Mouse (Mus musculus) brain, embryonic 14.5 days (tissue): ENCODE measurements around the gene Cdkn1b. TPM values are rescaled to one million over a fixed set of nuclear protein-coding genes. Genes with fewer than 3 reads are reported as not detected.
A peak's percentile ranks its signal among the peaks of the same experiment; 100 is the strongest.

ENCODE experiments used
- DNase-seq: peaks from one replicate; pipeline ENCODE4 v3.0.0-alpha.2; 2011; ENCODE audit warnings: low read depth
- CTCF ChIP-seq: fragments of 200-500 bp; IDR thresholded peaks from 2 replicates; pipeline ENCODE4 v1.5.1; 2012; ENCODE audit warnings: inconsistent platforms, mild to moderate bottlenecking, moderate library complexity, borderline replicate concordance; ENCODE audit not compliant: insufficient read depth, insufficient read length; ENCODE audit errors: extremely low read depth
- POLR2A ChIP-seq: fragments of 200-500 bp; IDR thresholded peaks from 2 replicates; pipeline ENCODE4 v1.6.1; 2012; ENCODE audit warnings: mild to moderate bottlenecking, inconsistent platforms, borderline replicate concordance; ENCODE audit not compliant: poor library complexity, insufficient read depth, insufficient read length, severe bottlenecking; ENCODE audit errors: extremely low read depth
- polyA plus RNA-seq: library from polyadenylated mRNA; depleted of rRNA; stranded (reverse); fragments of >200 nt; gene quantifications from 2 replicates; pipeline ENCODE4 v1.2.3, GENCODE M21; 2012

Cdkn1b gene
- polyA plus RNA-seq, 1 experiment: 45.8 TPM

GRCm38 (mm10) chr6:134916641-134917040, 3.6 kb upstream of the Cdkn1b start:
- peak; percentile 24 for DNase-seq

GRCm38 (mm10) chr6:134917087-134917486, 3.1 kb upstream of the Cdkn1b start:
- DNase-seq: peak; percentile 90
- TF ChIP-seq POLR2A (no peak), CTCF (no peak)

More at GRCm38 (mm10) chr6:134916641-134917040, 3.6 kb upstream of the Cdkn1b start:
- TF ChIP-seq CTCF (no peak), POLR2A (no peak)

GRCm38 (mm10) chr6:134918769-134919168, 1.4 kb upstream of the Cdkn1b start:
- no peak for TF ChIP-seq CTCF
- no peak for TF ChIP-seq POLR2A
- DNase-seq: no peak

GRCm38 (mm10) chr6:134919511-134920189, 551 bp upstream of the Cdkn1b start:
- DNase-seq: peak; percentile 44
- TF ChIP-seq POLR2A: no peak
- TF ChIP-seq CTCF: no peak

GRCm38 (mm10) chr6:134921014-134921694, 953 bp downstream of the Cdkn1b start:
- TF ChIP-seq CTCF: no peak
- TF ChIP-seq POLR2A: no peak
- DNase-seq: peak; percentile 64

GRCm38 (mm10) chr6:134921695-134922510, 1.7 kb downstream of the Cdkn1b start:
- DNase-seq: peak; percentile 70
- TF ChIP-seq CTCF: no peak
- no peak for TF ChIP-seq POLR2A

- DNase-seq: peak; percentile 62
- TF ChIP-seq POLR2A (no peak), CTCF (no peak)
These were observed 2.5 kb downstream of the Cdkn1b start for GRCm38 (mm10) chr6:134922511-134923195.

- no peak for DNase-seq
- TF ChIP-seq CTCF (no peak), POLR2A (no peak)
These were observed 3.5 kb downstream of the Cdkn1b start for GRCm38 (mm10) chr6:134923670-134924069.

GRCm38 (mm10) chr6:134924262-134924661, 4.1 kb downstream of the Cdkn1b start:
- TF ChIP-seq CTCF (no peak), POLR2A (no peak)
- DNase-seq: no peak

GRCm38 (mm10) chr6:134925673-134926337, 5.6 kb downstream of the Cdkn1b start:
- peak; percentile 54 for DNase-seq
- TF ChIP-seq POLR2A: no peak
- no peak for TF ChIP-seq CTCF

- DNase-seq: no peak
These were observed 6.1 kb downstream of the Cdkn1b start for GRCm38 (mm10) chr6:134926338-134926705.

More at GRCm38 (mm10) chr6:134926338-134926705, 6.1 kb downstream of the Cdkn1b start:
- TF ChIP-seq CTCF (no peak), POLR2A (no peak)
